Mouse (Mus musculus): Measurements from ENCODE around the gene L3hypdh.
"Not testable (repeated sequence)": the region's sequence is repeated elsewhere in the genome, so short reads cannot be mapped to it uniquely, and the experiment has no call there.

The L3hypdh gene

DNA sequence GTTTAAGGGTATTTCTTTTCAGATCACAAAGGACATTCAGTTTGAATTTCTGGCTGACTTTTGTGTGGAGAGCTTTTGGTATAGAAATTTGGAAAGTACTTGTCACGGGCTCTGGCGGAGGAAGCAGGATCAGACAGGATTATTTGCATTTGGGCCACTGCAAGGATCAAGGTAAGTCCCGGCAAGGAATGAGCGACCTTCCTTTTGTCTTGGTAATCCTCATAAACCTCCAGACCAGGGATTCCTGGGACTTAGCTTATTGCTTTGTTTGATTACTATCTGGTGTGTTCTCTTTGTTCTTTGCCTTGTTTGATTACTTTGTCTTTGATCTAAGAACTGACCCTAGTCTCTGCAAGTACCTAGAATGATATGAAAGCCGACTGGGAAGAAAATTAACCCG, 31.4 kb downstream of the L3hypdh start:
- DNase-seq (ENCODE audit: extremely low spot score, low read depth, low spot score): no peak

DNA sequence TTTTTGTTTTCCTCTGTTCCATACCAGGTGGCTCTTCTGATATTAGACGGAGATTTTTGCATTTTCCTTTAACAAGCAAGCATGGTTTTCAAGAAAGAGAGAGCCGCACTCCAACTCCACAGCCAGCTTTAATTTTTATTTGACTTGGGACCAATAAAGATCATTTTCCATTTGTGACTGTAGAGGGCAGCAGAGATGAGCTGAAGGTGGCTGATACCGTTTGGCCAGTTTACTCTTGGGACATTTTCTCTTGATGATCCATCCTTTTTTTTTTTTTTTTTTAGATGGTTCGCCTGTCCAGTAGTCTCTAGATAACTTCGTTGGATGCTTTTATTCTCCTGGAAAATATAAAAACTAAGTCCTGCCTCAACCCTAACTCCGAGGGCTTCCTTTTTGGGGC, 31.9 kb downstream of the L3hypdh start:
- DNase-seq (ENCODE audit: extremely low spot score, low read depth, low spot score): no peak

DNA sequence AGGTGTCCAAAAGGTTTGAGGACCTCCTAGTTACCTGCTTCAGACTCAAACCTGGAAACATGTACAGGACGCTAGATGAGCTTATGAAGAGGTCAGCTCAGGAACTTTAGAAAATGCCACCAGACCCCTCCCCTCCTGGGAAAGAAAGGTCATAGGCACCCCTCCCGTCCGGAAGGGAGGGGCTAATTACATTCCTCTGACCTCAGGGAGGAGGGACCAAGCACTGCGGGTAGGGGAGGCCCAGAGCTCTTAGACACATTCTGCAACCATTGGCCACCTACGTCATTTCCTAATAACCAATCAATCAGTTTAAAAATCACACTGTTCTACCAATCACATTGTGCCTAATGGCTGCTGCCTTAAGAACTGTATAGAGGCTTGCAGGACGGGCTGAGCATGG, 32.7 kb downstream of the L3hypdh start:
- no peak for DNase-seq (ENCODE audit: extremely low spot score, low read depth, low spot score)

DNA sequence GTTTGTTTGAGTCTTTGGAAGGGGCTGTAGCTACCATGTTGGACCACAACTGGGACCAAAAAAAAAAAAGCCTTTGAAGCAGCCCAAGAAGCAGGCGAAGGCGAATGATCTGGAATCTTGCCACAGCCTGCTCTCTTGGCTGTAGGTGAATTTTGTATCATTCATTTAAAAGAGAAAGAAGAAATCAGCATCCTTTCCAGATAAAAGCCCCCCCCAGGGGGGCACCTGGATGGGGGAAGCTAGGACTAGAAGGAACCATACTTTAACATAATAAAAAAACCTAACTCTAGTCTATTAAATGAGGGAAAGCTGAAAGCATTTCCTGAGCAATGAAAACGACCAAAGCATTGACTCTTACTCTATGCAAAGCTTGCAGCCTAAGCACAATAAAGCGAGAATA, 34.4 kb downstream of the L3hypdh start:
- DNase-seq (ENCODE audit: extremely low spot score, low read depth, low spot score): no peak

DNA sequence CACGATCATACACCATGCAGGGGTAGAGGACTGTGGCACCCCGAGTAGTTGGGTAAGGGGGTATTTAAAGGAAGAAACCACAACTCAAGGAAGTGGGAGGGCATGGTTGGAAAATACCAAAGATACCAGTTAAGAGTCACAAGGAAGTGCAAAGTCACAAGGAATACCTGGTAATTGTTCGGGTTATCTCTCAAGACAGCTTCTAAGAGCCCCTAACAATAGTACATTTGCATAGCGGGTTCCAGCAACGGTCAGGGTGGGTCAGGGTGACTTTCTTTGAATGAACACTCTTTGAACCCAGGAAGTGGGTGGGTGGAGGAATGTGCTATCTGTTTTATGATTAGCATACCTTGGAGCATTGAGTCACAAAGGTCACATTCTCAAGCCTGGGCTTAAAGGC, 35.1 kb downstream of the L3hypdh start:
- DNase-seq (ENCODE audit: extremely low spot score, low read depth, low spot score): not testable (repeated sequence)

DNA sequence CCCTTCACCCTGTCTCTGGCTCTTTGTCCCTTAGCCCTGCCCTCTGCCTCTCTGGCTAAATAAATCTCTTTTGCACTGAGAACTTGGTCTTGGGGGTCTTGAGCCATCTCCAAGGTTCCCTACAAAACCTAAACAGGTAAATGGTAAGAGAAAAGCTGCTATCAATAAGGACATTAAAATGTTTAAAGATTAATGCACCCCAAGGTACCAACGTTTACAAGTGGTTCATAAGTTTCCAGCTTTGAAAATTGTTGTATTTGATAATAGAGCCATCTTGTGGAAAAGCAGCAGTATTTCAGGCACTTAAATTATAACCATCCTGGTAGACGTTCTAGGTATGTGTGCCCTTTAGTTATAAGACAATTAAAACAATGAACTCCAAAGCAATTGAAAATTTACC, 37.7 kb downstream of the L3hypdh start:
- no peak for DNase-seq (ENCODE audit: extremely low spot score, low read depth, low spot score)

DNA sequence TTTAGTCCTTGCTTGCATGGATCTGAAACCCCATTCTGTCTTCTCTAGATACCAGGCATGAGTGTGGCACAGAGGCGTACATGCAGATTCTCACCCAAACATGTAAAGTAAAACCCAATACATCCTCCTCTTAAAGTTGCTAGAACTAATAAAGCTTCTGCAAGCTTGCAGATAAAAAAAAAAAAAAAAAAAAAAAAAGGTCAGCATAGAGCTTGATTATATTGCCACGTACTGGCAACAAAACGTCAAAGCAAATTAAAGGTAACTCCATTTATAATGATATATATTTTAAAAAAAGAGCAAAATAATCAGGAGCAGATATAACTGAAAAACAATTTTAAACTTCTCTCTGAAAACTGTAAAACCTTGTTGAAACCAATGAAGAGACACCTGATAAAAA, 44.0 kb downstream of the L3hypdh start:
- DNase-seq (ENCODE audit: extremely low spot score, low read depth, low spot score): no peak

DNA sequence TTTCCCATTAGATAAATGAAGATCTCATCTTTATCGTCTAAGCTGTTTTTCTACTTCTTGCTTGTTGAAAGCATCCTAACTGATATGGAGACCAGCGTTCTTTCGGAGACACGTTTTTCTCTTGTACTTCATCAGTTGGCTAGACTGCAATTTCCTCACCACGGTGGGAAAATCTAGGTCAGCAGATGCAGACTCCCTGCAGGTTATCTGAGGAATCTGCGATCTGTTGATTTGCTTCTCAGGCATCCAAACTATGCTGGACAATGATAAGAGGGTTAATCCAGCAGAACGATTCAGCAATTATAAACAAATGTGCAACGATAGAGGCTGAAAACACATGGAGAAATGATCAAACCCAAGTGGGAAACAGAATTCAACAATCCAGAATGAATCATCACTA, 45.7 kb downstream of the L3hypdh start:
- DNase-seq (ENCODE audit: extremely low spot score, low read depth, low spot score): no peak

DNA sequence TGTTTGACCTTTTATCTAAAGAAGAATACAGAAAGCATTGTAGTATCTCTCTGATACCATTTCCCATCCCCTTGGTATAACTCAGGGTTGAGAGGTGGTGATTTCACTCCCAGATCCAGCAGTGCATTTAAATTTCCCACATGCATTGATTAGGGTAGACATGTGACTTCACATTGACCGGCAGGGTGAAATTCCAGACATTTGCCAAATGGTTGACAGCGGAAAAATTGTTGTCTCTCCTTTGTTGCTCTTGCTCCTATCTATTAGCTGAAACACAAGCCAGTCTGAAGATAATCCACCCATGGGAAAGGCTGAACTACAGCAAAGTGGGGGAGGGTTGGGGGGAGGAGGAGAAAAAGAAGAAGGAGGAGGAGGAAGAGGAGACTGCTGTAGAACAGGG, 46.4 kb downstream of the L3hypdh start:
- DNase-seq (ENCODE audit: extremely low spot score, low read depth, low spot score): no peak

DNA sequence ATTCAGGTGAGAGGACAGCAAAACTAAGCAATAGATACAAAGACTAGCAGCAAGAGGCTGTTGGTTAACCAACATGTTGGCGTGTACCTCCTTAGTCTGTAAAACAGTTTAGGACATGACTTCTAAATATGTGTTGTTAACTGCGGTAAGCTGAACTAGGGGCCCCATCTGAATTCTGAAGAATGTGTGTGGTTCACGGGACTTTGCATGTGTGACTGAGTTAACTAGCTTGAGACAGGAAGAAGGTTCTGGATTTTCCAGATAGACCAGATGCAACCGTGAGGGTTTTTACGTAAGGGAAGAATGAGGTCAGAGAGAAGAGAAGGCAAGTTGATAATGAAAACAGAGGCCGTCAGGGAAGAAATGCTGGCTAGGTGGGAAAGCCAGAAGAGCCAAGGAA, 48.2 kb downstream of the L3hypdh start:
- no peak for DNase-seq (ENCODE audit: extremely low spot score, low read depth, low spot score)

DNA sequence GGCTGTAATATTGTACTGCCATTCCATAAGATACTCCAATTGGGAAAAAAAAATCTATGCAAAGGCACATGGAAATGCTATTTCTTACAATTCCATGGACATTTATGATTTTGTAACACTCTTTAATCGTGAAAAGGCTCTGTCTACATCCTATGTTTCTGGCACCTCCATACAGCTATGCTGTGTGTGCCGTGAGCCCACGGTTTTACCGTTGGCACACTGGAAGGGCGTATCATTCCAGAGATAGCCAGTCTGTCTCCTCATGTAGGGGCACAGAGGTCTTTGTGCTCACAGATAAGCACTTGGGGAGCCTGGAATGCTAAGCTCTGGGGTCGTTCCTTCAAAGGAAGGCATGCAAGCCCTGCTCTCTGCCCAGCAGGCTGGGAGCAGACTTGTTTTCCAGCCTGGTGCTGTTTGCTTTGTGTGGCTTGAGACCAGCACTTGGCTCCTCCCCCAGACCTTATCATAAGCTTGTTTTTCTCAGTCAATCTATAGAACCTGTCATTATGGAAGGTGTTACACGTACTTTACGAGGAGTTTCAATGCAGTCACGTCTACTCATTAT, 49.1 kb downstream of the L3hypdh start:
- DNase-seq (ENCODE audit: extremely low spot score, low read depth, low spot score): no peak

DNA sequence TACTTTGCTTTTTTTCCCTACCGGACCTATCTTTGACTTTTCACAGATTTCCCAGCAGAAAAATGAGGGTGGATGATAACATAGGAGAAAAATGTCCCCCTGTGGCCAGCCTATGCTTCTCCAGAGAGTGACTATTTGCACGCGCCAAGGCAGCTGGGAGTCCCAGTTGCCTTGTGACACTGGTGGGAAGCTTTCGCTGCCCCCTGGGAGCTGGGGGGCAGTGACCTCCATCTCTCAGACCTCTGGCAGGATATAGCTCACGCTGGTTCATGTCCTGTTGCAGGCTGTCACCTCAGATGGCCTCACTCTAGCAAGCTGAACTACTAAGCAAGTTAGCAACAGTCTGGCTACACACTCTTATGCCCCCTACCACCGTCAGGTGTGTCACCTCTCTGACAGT, 53.4 kb downstream of the L3hypdh start:
- DNase-seq (ENCODE audit: extremely low spot score, low read depth, low spot score): no peak

DNA sequence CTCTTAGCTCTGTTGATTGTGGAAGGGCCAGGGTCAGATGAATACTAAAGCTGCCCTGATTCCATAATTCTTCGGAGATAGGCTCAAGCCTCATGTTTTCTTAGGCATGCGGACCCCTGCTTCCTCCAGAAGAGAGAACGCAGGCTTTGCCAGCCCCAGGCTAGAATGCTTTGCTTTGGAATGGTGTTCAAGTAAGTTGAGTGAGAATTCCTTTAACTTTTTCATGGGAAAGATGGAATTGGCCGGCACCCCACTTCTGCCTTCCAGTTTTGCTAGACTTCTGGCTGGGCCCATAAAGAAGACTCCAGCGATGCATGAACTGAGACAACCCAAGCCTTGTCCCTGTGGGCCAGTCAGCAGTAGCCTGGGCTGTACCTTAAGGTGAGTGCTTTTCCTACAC, 54.1 kb downstream of the L3hypdh start:
- DNase-seq (ENCODE audit: extremely low spot score, low read depth, low spot score): no peak

DNA sequence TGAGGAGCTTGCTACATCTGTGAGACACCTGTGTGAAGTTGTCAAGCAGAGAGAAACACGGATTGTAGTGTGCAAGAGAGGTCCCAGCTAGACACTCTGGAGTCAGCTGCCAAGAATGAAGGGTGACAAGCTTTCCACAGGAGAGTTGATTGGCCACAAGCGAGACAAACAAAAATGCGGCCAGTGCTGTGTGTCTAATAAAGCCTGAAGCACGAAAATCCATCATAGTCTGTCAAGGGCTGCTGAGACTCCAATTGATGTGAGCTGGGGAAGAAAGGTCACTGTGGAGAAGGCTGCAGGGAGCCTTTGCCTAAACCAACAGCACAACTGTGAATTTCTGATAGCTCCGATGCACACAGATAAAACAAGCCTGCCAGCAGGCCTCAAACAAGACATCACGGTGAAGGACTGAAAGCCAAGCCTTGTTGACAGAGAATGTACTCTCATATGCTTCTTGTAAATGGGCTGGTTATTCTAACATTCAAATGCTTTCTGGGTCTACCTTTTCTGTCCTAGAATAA, 59.9 kb downstream of the L3hypdh start:
- no peak for DNase-seq (ENCODE audit: extremely low spot score, low read depth, low spot score)

DNA sequence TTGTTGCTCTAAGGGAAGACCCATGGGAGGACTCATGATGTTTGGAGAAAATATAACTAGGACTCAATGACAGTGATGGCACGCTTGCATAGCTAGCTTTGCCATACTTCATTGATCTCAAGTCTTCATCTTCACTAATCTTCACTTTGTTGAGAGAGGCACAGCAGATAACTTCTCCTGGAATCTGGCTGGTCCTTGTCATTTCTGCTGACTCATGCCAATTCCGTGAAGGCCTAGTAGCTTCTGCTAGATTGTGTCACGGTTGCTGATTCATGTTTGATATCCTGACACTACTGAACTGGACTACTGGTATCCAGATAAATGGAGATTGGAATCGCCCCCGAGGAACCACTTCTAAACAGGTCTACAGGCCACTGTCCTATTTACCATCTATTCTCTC, 61.7 kb downstream of the L3hypdh start:
- DNase-seq (ENCODE audit: extremely low spot score, low read depth, low spot score): no peak

Measured in hindlimb bud, embryonic 11.5 days (tissue).